In the genomic region with DNA sequence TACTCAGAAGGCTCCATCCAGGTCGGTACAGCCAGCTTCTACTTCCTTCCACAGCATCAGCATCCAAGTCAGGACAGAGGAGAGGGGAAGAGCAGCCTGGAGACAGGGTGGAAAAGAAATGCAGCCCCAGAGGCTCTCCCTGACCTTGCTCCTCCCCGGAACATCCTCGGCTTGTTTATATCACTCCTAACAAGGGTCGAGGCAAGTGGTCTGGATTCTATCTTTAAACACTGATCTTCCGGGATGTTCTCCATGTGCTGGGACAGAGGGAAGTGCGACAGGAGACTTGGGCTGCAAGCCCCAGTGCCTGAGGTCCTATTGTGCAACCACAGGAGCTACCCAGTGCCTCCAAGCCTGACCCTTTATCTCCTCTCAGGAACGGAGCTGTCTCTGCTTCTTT, we compare ENCODE assay signal across 12 mouse cellular contexts. TPM values are rescaled to one million over a fixed set of nuclear protein-coding genes. Genes with fewer than 3 reads are reported as not detected.
DNase-seq lines count a peak whose midpoint lies in the region; ATAC-seq lines count a peak whose summit lies in the region.
"Had no signal": no experiment of that assay in that cellular context is flagged by ENCODE, and none has a peak within 500 bp of the region (broad histone marks: within the 10 kb centered on the region; RNA-seq: fewer than 3 reads in every experiment).

No protein-coding gene starts in this region.

- H3K9ac ChIP-seq in midbrain, embryonic 16.5 days (ENCODE audit: low read depth, low read length), result no peak overlapping the region
- H3K9ac ChIP-seq: embryonic facial prominence, embryonic 13.5 days had no signal

- no peaks in the 10 kb centered on the region for H3K9me3 ChIP-seq in midbrain, embryonic 16.5 days (replicated peaks; ENCODE audit: control insufficient read depth, low read length, poor library complexity, severe bottlenecking)
- H3K9me3 ChIP-seq: embryonic facial prominence, embryonic 13.5 days had no signal

- H3K36me3 ChIP-seq in midbrain, embryonic 16.5 days (ENCODE audit: control insufficient read depth, insufficient read depth, low read length), result peaks cover 39% of the 10 kb centered on the region

- peaks cover 33% of the 10 kb centered on the region for H3K4me1 ChIP-seq in midbrain, embryonic 16.5 days (ENCODE audit: control insufficient read depth, insufficient read depth, low read length)

- no peak overlapping the region for H3K4me3 ChIP-seq in midbrain, embryonic 16.5 days (ENCODE audit: low read depth, low read length)
- H3K4me3 ChIP-seq: embryonic facial prominence, embryonic 13.5 days had no signal

- intact Hi-C loops in heart, postnatal 36 days (cut with DNase I), result loop anchor here (2.0 kb wide), 1 partner anchor 19 kb away; no protein-coding TSS in a partner anchor

- H3K4me2 ChIP-seq in midbrain, embryonic 16.5 days (ENCODE audit: low read length), result no peak overlapping the region
- H3K4me2 ChIP-seq: embryonic facial prominence, embryonic 13.5 days had no signal

- no peak overlapping the region for H3K27ac ChIP-seq in midbrain, embryonic 16.5 days (ENCODE audit: low read length)
- H3K27ac ChIP-seq: embryonic facial prominence, embryonic 13.5 days; macrophage had no signal

- H3K27me3 ChIP-seq in midbrain, embryonic 16.5 days (ENCODE audit: control insufficient read depth, insufficient read depth, low read depth, low read length), result no peaks in the 10 kb centered on the region
- H3K27me3 ChIP-seq: embryonic facial prominence, embryonic 13.5 days had no signal

- WGBS in midbrain, embryonic 16.5 days, result 82% methylated on average over 7 of the region's 7 CpGs

- peak; percentile 64 for DNase-seq in adrenal gland, adult 2 months
- DNase-seq in adrenal gland, adult 18-20 months (ENCODE audit: low spot score in 2 of 2), result no peak
- DNase-seq in adrenal gland, postnatal 25 days, result peak; percentile 5
- DNase-seq in heart, postnatal 36 days, result peak; percentile 36 to 51
- peak; percentile 68 to 78 for DNase-seq in lung, adult 18-20 months
- no peak for DNase-seq in embryo, embryonic 11 days
- DNase-seq in spleen, postnatal 14 days (ENCODE audit: low spot score in 2 of 2), result no peak
- DNase-seq: cerebellum, adult 11-12 months had no signal

- no peak for ATAC-seq in midbrain, embryonic 16.5 days
- ATAC-seq: activated CD4-positive, CD25-positive, alpha-beta regulatory T cell, adult 4 months had no signal

RNA-seq across cellular contexts. Expression of gene Trib2, which starts 18.7 kb away (rescaled TPM):
- total RNA-seq in adrenal gland, adult 2 months (2021), result 10 to 100 TPM; 10.7 to 16.3 TPM
- polyA plus RNA-seq in adrenal gland, adult 2 months (2012; rRNA removed), result 8.8 and 10.5 TPM in 2 replicates
- total RNA-seq in adrenal gland, adult 18-20 months (2021), result 10 to 100 TPM; 11.4 to 14.7 TPM
- total RNA-seq in adrenal gland, postnatal 25 days (2021), result 12.3 and 12.9 TPM in 2 replicates
- 10 to 100 TPM; 32.3 to 38.6 TPM for total RNA-seq in heart, postnatal 36 days (2021)
- 146 and 148 TPM in 2 replicates for polyA plus RNA-seq in midbrain, embryonic 16.5 days (2015; fragmentation: Nextera tagmentation; extraction: Ambion mirVana)

Comparison
In these comparisons a context has a peak if more than half of its experiments do, and no peak if none do; other contexts are left out.
1. DNase-seq: peak in adrenal gland, adult 2 months (single experiment), adrenal gland, postnatal 25 days (single experiment), heart, postnatal 36 days (2 of 2) and lung, adult 18-20 months (2 of 2); none in adrenal gland, adult 18-20 months (0 of 2), embryo, embryonic 11 days (single experiment) and spleen, postnatal 14 days (0 of 2).